Mouse (Mus musculus) forebrain, embryonic 14.5 days (tissue): ENCODE data around the gene Wdr66. TPM values are rescaled to one million over a fixed set of nuclear protein-coding genes. Genes with fewer than 3 reads are reported as not detected.

Experiments
- ATAC-seq: fragments of 200-750 bp; cut with Nextera tagmentation; 2 replicates; pipeline ENCODE4 v1.8.0; 2017; ENCODE audit warnings: mild to moderate bottlenecking, moderate library complexity
- DNase-seq: peaks from one replicate; pipeline ENCODE4 v3.0.0-alpha.2; 2015; ENCODE audit warnings: low spot score
- H3K27ac ChIP-seq: fragments of 300-500 bp; sonication (generic); 2 replicates; pipeline ENCODE4 v1.5.1; 2014; ENCODE audit warnings: low read depth, mild to moderate bottlenecking, control low read depth, low read length, moderate library complexity
- H3K27me3 ChIP-seq: fragments of 300-500 bp; sonication (generic); replicated peaks from 2 replicates; pipeline ENCODE4 v1.6.1; 2014; ENCODE audit warnings: low read length, control low read depth, mixed read lengths; ENCODE audit not compliant: control insufficient read depth, insufficient read depth
- H3K36me3 ChIP-seq: fragments of 300-500 bp; sonication (generic); 2 replicates; pipeline ENCODE4 v1.6.1; 2014; ENCODE audit warnings: low read length, control low read depth; ENCODE audit not compliant: control insufficient read depth, insufficient read depth
- H3K4me1 ChIP-seq: fragments of 300-500 bp; sonication (generic); 2 replicates; pipeline ENCODE4 v1.6.1; 2014; ENCODE audit warnings: antibody characterized with exemption, low read length, control low read depth; ENCODE audit not compliant: control insufficient read depth, insufficient read depth
- H3K4me2 ChIP-seq: fragments of 300-500 bp; sonication (generic); 2 replicates; pipeline ENCODE4 v1.6.1; 2014; ENCODE audit warnings: mild to moderate bottlenecking, control low read depth, low read length
- H3K4me3 ChIP-seq: fragments of 300-500 bp; sonication (generic); 2 replicates; pipeline ENCODE4 v1.5.1; 2014; ENCODE audit warnings: low read depth, low read length, control low read depth
- H3K9ac ChIP-seq: fragments of 300-500 bp; sonication (generic); 2 replicates; pipeline ENCODE4 v1.6.1; 2014; ENCODE audit warnings: mild to moderate bottlenecking, low read length, control low read depth, moderate library complexity
- H3K9me3 ChIP-seq: fragments of 300-500 bp; sonication (generic); replicated peaks from 2 replicates; pipeline ENCODE4 v1.6.1; 2016; ENCODE audit warnings: low read length, control low read depth, mixed read lengths; ENCODE audit not compliant: control insufficient read depth
- WGBS: fragments of 180-500 bp; shearing (Covaris S2); extraction: QIAGEN DNeasy Blood & Tissue Kit; methylation state at CpG from one replicate; pipeline ENCODE4 v1.1.7; 2014; 5-methylcytosine and 5-hydroxymethylcytosine counted together
- polyA plus RNA-seq: library from polyadenylated mRNA; unstranded; fragments of >200 nt; fragmentation: Nextera tagmentation; extraction: Ambion mirVana; gene quantifications from 2 replicates; pipeline ENCODE4 v1.2.1, GENCODE M21; 2014

The Wdr66 gene
- polyA plus RNA-seq, 1 experiment from 2014 or later: 2.4 TPM

DNA sequence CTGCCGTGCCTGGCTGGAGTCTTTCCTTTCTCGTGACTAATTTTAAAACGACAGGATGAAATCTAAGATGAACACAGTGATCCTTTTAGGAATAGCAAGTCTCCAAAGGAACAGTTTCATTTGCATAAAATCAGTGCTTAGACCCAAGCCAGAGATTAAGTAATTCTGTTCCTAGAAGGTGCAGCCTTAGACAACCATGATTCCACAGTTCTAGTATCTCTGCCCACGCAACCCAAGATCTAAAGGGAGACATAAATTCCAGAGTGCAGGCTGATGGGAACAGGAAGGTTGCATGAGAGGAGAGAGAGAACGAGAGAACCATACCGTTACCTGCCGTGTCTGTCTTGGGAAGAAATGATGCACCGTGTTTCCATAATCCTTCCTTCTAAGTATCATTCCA, 8.8 kb downstream of the Wdr66 start:
- WGBS: 78% methylated on average over 8 of the region's 8 CpGs
- H3K36me3 ChIP-seq: no peaks in the 10 kb centered on the region
- no peak overlapping the region for H3K9ac ChIP-seq
- 0 out of 2 replicates have a peak, but pooled peaks cover 5% of the 10 kb centered on the region for H3K4me1 ChIP-seq
- H3K27me3 ChIP-seq: no peaks in the 10 kb centered on the region
- no peaks in the 10 kb centered on the region for H3K9me3 ChIP-seq
- H3K4me2 ChIP-seq: no peak overlapping the region
- no peak overlapping the region for H3K4me3 ChIP-seq
- DNase-seq: no peak
- no peak for ATAC-seq
- H3K27ac ChIP-seq: no peak overlapping the region

DNA sequence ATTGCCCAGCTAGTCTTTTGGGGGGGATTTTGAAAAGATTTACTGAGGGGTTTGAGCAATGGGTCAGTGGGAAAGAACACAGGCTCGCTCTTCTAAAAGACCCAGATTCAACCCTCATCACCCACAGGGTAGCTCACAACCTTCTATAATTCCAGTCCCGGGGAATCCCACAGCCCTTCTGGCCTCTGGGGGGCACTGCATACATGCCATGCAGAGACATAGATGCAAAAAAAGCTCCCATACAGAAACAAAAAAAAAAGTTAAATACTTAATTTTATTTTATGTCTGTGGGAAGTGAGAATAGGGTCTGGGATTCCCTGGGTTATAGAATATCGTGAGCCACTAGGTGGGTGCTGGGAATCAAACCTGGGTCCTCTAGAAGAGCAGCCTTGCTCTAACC, 15.0 kb downstream of the Wdr66 start:
- Histone ChIP-seq H3K27ac (no peak overlapping the region), H3K4me2 (no peak overlapping the region), H3K9me3 (no peaks in the 10 kb centered on the region), H3K4me3 (no peak overlapping the region), H3K27me3 (no peaks in the 10 kb centered on the region), H3K4me1 (no peaks in the 10 kb centered on the region), H3K36me3 (no peaks in the 10 kb centered on the region), H3K9ac (no peak overlapping the region)
- DNase-seq (no peak), ATAC-seq (no peak)
- WGBS: 90% methylated on average over 3 of the region's 3 CpGs

DNA sequence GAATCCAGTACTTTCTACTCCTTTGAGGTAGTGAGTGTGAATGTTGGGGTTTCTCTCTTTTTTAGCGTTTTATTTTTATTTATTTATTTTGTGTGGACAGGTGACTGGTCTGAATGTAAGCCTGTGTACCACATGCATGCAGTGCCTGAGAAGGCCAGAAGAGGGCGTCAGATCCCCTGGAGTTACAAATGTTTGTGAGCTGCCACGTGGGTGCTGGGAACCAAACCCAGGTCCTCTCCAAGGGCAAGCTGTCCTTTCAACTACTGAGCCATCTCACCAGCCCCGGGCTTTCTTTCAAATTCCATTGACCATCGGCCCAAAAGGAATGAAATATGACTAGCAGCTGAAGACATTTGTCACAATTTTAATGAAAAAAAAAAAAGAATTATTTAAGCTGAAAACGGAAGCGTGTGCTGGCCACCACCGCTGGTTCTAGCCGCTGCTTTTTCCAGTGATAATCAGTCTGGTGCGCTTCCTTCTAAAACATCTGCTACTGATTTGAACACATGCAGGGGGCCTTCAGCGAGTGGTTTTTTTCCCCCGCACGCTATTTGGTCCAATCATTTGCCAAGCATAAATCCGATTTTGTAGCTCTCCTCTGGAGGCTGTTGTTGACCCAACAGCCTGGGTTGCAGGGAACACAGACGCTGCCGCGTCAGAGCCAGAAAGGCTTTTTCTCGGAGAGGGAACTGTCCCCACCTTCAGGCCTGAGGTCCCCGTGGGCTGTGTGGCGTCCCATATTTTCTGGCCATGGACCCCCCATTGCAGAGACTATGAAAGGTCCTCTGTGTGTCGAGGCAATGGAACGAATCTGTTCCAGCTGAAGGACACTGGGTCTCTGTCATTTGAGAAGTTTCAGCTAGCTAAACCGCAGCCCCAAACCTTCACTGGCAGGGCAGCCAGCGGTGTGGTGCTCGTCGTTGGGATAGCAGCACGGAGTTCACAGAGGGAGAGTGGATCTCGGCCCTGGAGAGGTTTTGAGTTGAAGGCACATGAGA, 16.9 kb downstream of the Wdr66 start:
- H3K36me3 ChIP-seq: no peaks in the 10 kb centered on the region
- peaks cover 3% of the 10 kb centered on the region; the same call in 1 of the 2 replicates for H3K4me1 ChIP-seq
- H3K27ac ChIP-seq: no peak overlapping the region
- no peak for DNase-seq
- no peaks in the 10 kb centered on the region for H3K9me3 ChIP-seq
- H3K9ac ChIP-seq: no peak overlapping the region
- no peak for ATAC-seq
- no peak overlapping the region for H3K4me2 ChIP-seq
- H3K4me3 ChIP-seq: no peak overlapping the region
- WGBS: 85% methylated on average over 28 of the region's 28 CpGs
- no peaks in the 10 kb centered on the region for H3K27me3 ChIP-seq

DNA sequence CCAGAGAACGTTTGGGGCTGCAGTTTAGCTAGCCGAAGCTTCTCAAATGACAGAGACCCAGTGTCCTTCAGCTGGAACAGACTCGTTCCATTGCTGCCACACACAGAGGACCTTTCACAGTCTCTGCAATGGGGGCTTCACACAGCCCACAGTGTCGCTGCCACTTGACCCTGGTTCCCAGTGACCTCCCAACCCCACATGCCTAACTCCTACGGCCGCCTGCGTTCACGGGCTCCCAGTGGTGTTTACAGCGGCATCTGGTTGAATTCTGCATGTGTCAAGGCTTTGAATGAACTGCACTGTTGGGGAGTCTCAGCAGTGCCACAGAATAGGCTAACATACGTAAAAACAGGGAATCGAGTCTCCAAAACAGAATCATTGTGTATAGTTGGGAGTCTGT, 19.0 kb downstream of the Wdr66 start:
- no peak for DNase-seq
- no peaks in the 10 kb centered on the region for H3K36me3 ChIP-seq
- no peak for ATAC-seq
- H3K4me2 ChIP-seq: no peak overlapping the region
- H3K9ac ChIP-seq: no peak overlapping the region
- H3K27me3 ChIP-seq: no peaks in the 10 kb centered on the region
- H3K4me3 ChIP-seq: no peak overlapping the region
- H3K9me3 ChIP-seq: no peaks in the 10 kb centered on the region
- no peak overlapping the region for H3K27ac ChIP-seq
- peaks cover 7% of the 10 kb centered on the region for H3K4me1 ChIP-seq
- WGBS: 85% methylated on average over 11 of the region's 11 CpGs

DNA sequence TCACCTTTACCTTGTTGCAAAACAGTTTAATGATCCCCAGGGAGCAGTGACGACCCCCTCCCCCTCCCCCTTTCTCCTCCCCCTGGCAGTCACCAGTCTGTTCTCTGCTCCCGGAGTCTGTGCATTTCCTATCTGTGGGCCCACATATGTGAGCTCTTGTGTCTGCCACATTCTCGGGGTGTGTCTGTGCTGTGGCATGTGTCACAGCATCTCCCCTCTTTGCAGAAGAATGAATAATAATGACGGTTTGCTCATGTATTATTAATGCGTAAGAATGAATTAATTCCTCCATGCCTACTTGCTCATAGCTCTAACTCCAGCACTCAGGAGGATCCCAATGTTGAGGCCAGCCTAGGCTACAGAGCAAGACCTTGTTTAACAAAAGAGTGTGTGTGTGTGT, 21.0 kb downstream of the Wdr66 start:
- no peak overlapping the region for H3K4me3 ChIP-seq
- peaks cover 16% of the 10 kb centered on the region for H3K4me1 ChIP-seq
- H3K27me3 ChIP-seq: no peaks in the 10 kb centered on the region
- no peak overlapping the region for H3K4me2 ChIP-seq
- peak; percentile 85 for ATAC-seq
- H3K36me3 ChIP-seq: no peaks in the 10 kb centered on the region
- H3K9ac ChIP-seq: no peak overlapping the region
- H3K27ac ChIP-seq: peak overlapping the region; percentile 52; the same call in 1 of the 2 replicates
- peak; percentile 83 for DNase-seq
- no peaks in the 10 kb centered on the region for H3K9me3 ChIP-seq
- WGBS: 32% methylated on average over 5 of the region's 5 CpGs

DNA sequence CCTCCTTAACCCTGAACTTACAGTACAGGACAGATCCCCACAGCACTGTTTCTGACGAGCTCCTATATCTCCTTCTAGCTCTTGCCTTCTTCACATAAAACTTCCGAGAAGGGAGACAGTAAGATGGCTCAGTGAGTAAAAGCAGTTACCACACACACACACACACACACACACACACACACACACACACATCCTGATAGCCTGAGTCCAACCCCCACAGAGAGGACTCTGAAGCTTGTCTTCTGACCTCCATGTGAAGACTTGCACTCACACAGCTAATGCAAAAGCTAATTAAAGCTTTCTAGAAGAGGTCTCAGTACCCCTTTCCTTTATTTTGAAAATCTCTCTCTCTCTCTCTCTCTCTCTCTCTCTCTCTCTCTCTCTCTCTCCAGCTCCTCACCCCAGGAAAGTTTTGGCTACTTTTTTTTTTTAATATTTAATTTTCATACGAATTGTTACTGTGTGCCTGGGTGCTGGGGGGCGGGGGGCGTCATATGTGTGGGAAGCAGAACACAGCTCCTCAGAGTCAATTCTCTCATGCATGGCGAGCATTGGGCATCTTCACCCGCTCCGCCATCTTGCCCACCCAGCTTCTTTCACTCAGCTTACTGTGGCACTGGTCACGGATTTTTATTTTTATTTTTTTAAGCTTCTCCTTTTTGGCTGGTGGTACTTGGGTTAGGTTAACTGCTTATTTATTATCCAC, 24.9 kb downstream of the Wdr66 start:
- no peaks in the 10 kb centered on the region for H3K9me3 ChIP-seq
- DNase-seq (no peak), ATAC-seq (no peak; the same call in 1 of the 2 replicates)
- H3K4me1 ChIP-seq: peaks cover 16% of the 10 kb centered on the region
- peak overlapping the region; percentile 6 for H3K27ac ChIP-seq
- H3K4me3 ChIP-seq: no peak overlapping the region
- no peak overlapping the region for H3K9ac ChIP-seq
- no peak overlapping the region for H3K4me2 ChIP-seq
- H3K27me3 ChIP-seq: no peaks in the 10 kb centered on the region
- H3K36me3 ChIP-seq: no peaks in the 10 kb centered on the region
- 57% methylated on average over 9 of the region's 9 CpGs for WGBS

DNA sequence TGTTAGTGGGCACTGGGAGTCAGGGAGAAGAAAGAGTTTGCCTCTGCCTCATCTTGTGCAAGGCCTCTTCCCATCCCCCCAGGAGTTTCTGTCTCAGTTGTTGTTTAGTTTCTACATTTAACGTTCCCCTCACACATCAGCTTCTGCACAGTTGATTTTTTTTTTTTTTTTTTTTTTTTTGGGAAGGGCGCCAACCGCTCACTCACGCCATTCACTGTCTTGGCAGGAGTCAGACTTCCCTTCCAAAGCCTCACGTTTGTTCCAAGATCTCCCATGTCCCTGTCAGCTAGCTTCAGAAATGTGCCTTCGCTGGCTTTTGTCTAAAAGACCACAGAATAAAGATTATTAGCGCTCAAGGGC, 25.4 kb downstream of the Wdr66 start:
- Histone ChIP-seq H3K27ac (peak overlapping the region; percentile 6), H3K4me2 (no peak overlapping the region), H3K36me3 (no peaks in the 10 kb centered on the region), H3K4me1 (peaks cover 16% of the 10 kb centered on the region), H3K9me3 (no peaks in the 10 kb centered on the region), H3K9ac (no peak overlapping the region), H3K4me3 (no peak overlapping the region), H3K27me3 (no peaks in the 10 kb centered on the region)
- peak; percentile 72 for ATAC-seq
- 8% methylated on average over 7 of the region's 7 CpGs for WGBS
- DNase-seq: peak; percentile 92

DNA sequence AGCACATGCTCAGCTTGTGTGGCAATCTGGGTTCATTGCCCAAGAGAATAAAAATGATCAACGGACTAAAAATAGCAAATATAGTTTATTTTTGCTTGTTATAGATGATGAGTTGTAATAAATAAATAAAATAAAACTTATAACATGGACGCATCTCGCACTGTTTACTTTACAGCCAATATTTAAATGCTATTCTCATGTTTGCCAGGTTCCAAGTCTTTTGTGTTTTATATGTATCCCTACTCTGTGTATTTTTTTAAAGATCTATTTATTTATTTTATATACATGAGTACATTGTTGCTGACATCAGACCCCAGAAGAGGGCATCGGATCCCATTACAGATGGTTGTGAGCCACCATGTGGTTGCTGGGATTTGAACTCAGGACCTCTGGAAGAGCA, 25.8 kb downstream of the Wdr66 start:
- no peaks in the 10 kb centered on the region for H3K36me3 ChIP-seq
- no peak overlapping the region for H3K4me2 ChIP-seq
- ATAC-seq: no peak
- 67% methylated on average over 4 of the region's 4 CpGs for WGBS
- no peaks in the 10 kb centered on the region for H3K9me3 ChIP-seq
- H3K27ac ChIP-seq: peak overlapping the region; percentile 6
- DNase-seq: no peak
- H3K9ac ChIP-seq: no peak overlapping the region
- H3K27me3 ChIP-seq: no peaks in the 10 kb centered on the region
- no peak overlapping the region for H3K4me3 ChIP-seq
- H3K4me1 ChIP-seq: peaks cover 16% of the 10 kb centered on the region

DNA sequence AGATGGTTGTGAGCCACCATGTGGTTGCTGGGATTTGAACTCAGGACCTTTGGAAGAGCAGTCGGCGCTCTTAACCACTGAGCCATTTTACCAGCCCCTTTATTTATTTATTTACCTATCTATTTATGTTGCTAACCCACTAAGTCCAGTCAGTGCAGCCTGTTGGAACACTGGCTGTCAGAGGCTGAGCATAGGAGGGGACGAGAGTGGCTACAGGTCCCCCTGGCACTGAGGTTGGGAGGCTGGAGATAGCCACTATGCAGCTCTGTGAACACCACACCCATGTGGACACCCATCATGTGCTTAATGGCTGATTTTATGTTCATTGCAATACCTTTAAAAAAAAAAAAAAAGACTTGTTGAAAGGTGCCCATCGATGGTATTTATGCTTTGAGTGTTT, 27.3 kb downstream of the Wdr66 start:
- 93% methylated on average over 4 of the region's 4 CpGs for WGBS
- no peaks in the 10 kb centered on the region for H3K36me3 ChIP-seq

More for the DNA sequence above, 27.3 kb downstream of the Wdr66 start:
- H3K4me2 ChIP-seq: no peak overlapping the region
- H3K4me3 ChIP-seq: no peak overlapping the region
- H3K27me3 ChIP-seq: no peaks in the 10 kb centered on the region
- ATAC-seq (no peak), DNase-seq (no peak)
- no peak overlapping the region for H3K9ac ChIP-seq
- H3K9me3 ChIP-seq: no peaks in the 10 kb centered on the region
- no peak overlapping the region for H3K27ac ChIP-seq
- peaks cover 13% of the 10 kb centered on the region for H3K4me1 ChIP-seq
